Mouse (Mus musculus) C2C12 (cell line): ENCODE data around the gene Lmx1b. TPM values are rescaled to one million over a fixed set of nuclear protein-coding genes. Genes with fewer than 3 reads are reported as not detected.

Experiments
- H3K27me3 ChIP-seq: one replicate; pipeline ENCODE4 v1.6.1; 2011; ENCODE audit not compliant: control insufficient read depth, insufficient read depth, insufficient read length
- H3K36me3 ChIP-seq: one replicate; pipeline ENCODE4 v1.6.1; 2011; ENCODE audit not compliant: control insufficient read depth, insufficient read depth
- H3K4me3 ChIP-seq: one replicate; pipeline ENCODE4 v1.5.1; 2011; ENCODE audit warnings: mild to moderate bottlenecking, control low read depth; ENCODE audit not compliant: poor library complexity, insufficient read depth, severe bottlenecking
- H3K79me2 ChIP-seq: one replicate; pipeline ENCODE4 v1.6.1; 2011; ENCODE audit not compliant: control insufficient read depth, insufficient read depth
- H3K79me3 ChIP-seq: one replicate; pipeline ENCODE4 v1.6.1; 2011; ENCODE audit warnings: low read depth, control low read depth
- H3ac ChIP-seq: one replicate; pipeline ENCODE3; 2011; ENCODE audit warnings: low read depth; ENCODE audit not compliant: control insufficient read depth, insufficient read length
- CEBPB ChIP-seq: IDR thresholded peaks from one replicate; pipeline ENCODE4 v1.6.1; 2011; ENCODE audit warnings: low read depth, mild to moderate bottlenecking, control low read depth, moderate library complexity
- CTCF ChIP-seq: IDR thresholded peaks from one replicate; pipeline ENCODE4 v1.5.1; 2011; ENCODE audit not compliant: control insufficient read depth, insufficient read depth, insufficient read length
- FOSL1 ChIP-seq: IDR thresholded peaks from one replicate; pipeline ENCODE4 v1.8.0; 2011; ENCODE audit warnings: mild to moderate bottlenecking, low read length; ENCODE audit not compliant: poor library complexity, insufficient read depth, severe bottlenecking
- MAX ChIP-seq: IDR thresholded peaks from one replicate; pipeline ENCODE4 v1.6.1; 2011; ENCODE audit warnings: mild to moderate bottlenecking, control low read depth
- MYOD1 ChIP-seq: IDR thresholded peaks from one replicate; pipeline ENCODE4 v1.6.1; 2011; ENCODE audit warnings: low read depth; ENCODE audit not compliant: control insufficient read depth, insufficient read length
- MYOG ChIP-seq: IDR thresholded peaks from one replicate; pipeline ENCODE4 v1.6.1; 2011; ENCODE audit not compliant: control insufficient read depth, insufficient read length; ENCODE audit errors: extremely low read depth
- USF1 ChIP-seq: IDR thresholded peaks from one replicate; pipeline ENCODE4 v1.6.1; 2011; ENCODE audit warnings: low read depth, mild to moderate bottlenecking, control low read depth, moderate library complexity
- polyA plus RNA-seq: library from polyadenylated mRNA; unstranded; fragments of >200 nt; fragmentation: generic; extraction: Trizol; gene quantifications from one replicate; pipeline ENCODE4 v1.2.1, GENCODE M21; 2012; ENCODE audit warnings: missing spikeins

The Lmx1b gene
- polyA plus RNA-seq, 1 experiment: not detected

DNA sequence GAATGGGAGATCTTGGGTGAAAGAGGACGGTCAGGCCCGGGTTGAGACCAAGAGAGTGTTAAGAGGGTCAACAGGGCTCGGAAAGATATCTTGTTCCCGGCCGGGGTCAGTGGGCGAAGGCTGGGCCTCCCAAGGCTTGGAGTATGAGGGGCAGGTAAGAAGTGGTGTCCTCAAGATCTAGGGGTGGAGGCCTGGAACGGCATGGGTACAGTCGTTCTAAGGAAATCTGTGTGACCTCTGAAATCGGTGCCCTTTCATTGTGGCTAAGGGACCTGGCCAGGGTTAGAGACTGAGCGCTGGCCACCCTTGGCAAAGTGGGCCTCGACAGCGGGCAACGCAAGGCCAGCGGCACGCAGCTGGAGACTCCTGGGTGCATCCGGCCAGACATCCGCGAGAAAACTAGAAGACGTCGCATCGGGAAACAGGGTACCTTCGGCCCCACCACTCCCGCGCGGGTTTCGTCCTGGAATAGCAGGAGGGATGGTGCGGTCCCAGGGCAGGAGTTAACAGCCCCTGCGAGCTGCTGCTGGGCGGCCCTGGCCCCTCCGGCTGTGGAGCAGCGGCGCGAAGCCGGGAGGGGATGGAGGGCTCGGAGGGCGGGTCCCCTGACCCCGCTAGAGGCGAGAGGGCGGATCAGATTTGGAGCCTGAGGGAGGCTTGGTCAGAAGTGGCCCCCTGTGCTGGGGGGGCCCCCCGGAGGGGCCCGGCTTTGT, 1.7 kb upstream of the Lmx1b start:
- no peaks in the 10 kb centered on the region for H3K79me3 ChIP-seq
- no peak for TF ChIP-seq CEBPB
- no peak for TF ChIP-seq FOSL1
- TF ChIP-seq USF1: no peak
- H3ac ChIP-seq: no peak overlapping the region
- no peak overlapping the region for H3K4me3 ChIP-seq
- H3K79me2 ChIP-seq: no peaks in the 10 kb centered on the region
- no peaks in the 10 kb centered on the region for H3K36me3 ChIP-seq
- H3K27me3 ChIP-seq: peaks cover 97% of the 10 kb centered on the region

DNA sequence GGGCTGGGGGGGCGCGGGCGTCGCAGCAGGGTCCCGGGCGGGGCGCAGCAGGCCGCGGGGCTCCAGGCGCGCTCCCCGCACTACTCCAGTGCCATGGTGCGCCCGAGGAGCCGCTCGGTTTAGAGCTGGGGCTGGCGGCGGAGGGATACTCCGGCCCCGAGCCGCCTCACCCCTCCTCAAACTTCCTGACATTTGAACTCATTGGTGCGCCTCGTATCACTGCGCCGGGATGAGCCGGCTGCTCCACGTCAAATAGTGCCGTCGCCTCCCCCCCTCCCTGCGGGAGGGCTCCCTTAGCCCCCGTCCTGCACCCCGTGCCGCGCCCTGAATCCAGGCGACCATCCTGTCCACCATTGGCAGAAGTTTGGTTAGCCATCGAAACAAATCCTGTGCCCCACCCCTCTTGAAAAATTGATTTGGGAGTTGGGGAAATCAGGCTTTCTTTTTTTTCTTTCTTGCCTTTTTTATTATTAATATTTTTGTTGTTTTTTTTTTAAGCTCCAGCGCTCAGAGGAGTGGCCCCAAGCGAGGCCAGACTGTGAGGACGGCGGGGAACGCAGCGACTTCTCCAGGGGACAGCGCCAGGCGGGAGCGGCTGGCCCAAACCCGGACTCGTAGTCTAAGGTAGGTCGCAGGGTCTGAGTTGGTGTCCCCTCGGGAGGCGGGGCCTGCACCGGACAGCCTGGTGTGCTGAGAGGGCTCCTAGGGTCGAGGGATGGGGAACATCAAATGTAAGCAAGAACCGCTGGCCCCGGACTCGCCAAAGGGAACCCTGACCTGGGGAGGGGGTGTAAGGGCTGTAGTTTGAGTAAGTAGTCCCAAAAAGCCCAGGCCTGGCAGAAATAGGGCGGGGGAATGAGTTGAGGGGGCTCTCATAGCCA, 907 bp upstream of the Lmx1b start:
- H3K36me3 ChIP-seq: no peaks in the 10 kb centered on the region
- H3K79me2 ChIP-seq: no peaks in the 10 kb centered on the region
- H3K27me3 ChIP-seq: peaks cover 97% of the 10 kb centered on the region
- no peak overlapping the region for H3K4me3 ChIP-seq
- H3K79me3 ChIP-seq: no peaks in the 10 kb centered on the region
- no peak for TF ChIP-seq MAX
- TF ChIP-seq FOSL1: no peak
- no peak for TF ChIP-seq MYOD1
- no peak for TF ChIP-seq CTCF
- TF ChIP-seq CEBPB: no peak
- no peak for TF ChIP-seq USF1
- TF ChIP-seq MYOG: no peak
- H3ac ChIP-seq: no peak overlapping the region

DNA sequence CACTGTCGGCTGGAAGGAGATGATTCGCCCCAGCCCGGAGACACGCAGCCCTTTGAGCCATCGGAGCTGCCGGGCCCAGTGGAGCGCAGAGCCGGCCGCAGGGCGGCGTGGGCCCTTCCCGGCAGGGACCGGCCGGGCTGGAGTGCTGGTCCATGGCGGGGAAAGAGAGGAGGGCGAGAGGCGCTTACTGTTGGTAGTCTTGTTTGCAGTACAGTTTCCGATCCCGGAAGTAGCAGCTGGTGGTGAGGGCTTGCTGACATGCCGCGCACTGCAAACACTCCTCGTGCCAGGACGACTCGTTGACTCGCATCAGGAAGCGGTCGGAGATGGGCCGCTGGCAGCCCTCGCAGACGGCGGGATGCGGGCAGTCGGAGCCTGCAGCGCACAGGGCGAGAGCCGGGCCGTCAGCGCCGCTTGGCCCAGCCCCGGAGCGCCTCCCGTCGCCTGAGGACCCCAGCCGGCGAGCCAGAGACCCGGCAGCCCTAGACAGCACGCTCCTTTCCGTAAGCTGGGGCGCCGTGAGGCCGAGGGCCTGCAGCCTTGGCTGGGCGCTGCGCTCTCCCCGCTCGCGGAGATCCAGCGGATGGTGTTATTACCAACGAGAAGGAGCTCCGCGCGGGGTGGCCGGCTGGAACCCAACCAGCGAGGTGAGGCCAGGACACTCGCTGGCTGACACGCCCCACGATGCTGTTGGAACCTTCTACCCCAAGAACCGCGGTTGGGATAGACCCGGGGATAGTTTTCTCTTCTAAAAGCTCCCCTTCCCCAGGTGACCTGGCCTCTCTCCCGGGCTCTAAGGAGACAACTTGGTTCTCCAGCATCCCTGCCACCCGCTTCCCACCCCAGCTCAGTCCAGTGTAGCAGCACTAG, 775 bp downstream of the Lmx1b start:
- Histone ChIP-seq H3K79me2 (no peaks in the 10 kb centered on the region), H3K27me3 (peaks cover 97% of the 10 kb centered on the region)

DNA sequence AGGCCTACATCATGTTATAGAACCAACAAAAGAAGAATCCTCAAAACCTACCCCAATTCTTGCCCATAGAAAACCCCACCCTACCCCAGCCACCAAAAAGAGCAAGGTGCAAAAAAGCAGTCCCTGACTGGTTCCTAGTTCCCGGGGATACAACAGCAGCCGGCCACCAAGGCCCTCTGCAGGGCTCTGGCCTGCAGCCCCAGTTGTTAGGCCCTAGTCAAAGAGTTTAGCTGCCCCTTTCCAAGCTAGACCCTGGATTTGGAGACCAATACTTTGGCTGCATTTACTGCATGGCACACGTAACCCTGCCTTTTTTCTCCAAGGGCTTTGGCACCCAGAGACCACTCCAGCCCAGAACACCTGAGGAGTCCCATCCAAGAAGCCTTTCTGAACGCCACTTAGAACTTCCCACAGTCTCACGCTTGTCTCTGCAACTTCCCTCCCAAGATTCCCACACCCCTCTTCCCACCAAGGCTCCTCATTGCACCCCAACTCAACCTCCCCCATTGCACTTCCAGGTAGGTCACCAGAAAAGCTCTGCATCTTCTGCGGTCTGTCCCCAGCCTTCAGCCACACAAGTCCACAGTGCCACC, 2.1 kb downstream of the Lmx1b start:
- no peak for TF ChIP-seq MYOG
- Histone ChIP-seq H3K36me3 (no peaks in the 10 kb centered on the region), H3K79me3 (no peaks in the 10 kb centered on the region), H3K27me3 (peaks cover 97% of the 10 kb centered on the region), H3ac (no peak overlapping the region), H3K79me2 (no peaks in the 10 kb centered on the region), H3K4me3 (no peak overlapping the region)

More for the DNA sequence above, 775 bp downstream of the Lmx1b start:
- no peaks in the 10 kb centered on the region for H3K36me3 ChIP-seq
- no peak overlapping the region for H3K4me3 ChIP-seq
- H3K79me3 ChIP-seq: no peaks in the 10 kb centered on the region
- no peak for TF ChIP-seq FOSL1
- no peak for TF ChIP-seq CTCF
- TF ChIP-seq USF1: no peak
- TF ChIP-seq MYOG: no peak
- TF ChIP-seq CEBPB: no peak
- TF ChIP-seq MAX: no peak
- TF ChIP-seq MYOD1: no peak
- H3ac ChIP-seq: no peak overlapping the region

DNA sequence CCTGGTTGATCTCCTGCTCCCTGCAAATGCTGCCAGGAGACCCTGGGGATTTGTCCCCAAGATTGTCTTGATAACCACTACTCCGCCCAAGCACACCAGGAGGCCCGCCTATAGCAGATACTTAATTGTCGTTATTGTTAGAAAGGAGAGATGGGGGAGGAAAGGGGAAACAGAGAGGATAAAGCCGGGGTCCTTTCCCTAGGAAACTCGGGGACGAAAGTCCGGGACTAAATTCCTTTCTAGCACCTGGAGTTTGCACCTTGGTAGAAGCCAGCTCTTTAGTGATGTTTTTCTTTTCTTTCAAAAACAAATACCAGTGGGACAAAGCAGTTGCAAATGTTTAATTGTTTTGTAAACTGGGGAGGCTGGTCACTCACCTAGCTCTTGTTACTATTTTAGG, 3.0 kb downstream of the Lmx1b start:
- Histone ChIP-seq H3K79me2 (no peaks in the 10 kb centered on the region), H3K79me3 (no peaks in the 10 kb centered on the region), H3ac (no peak overlapping the region), H3K36me3 (no peaks in the 10 kb centered on the region), H3K27me3 (peaks cover 100% of the 10 kb centered on the region), H3K4me3 (no peak overlapping the region)
- TF ChIP-seq FOSL1 (no peak), CEBPB (no peak), MAX (no peak), USF1 (no peak)
